Mouse (Mus musculus): ENCODE data around the gene Kif20b. TPM values are rescaled to one million over a fixed set of nuclear protein-coding genes. Genes with fewer than 3 reads are reported as not detected.

Kif20b gene
- polyA plus RNA-seq, 1 experiment = 0.95 TPM

- no peak overlapping the region for H3K27ac ChIP-seq (replicated peaks; ENCODE audit: low read depth, low read length)
- no peaks in the 10 kb centered on the region for H3K4me1 ChIP-seq (ENCODE audit: control insufficient read depth, insufficient read depth, insufficient read length, low read length)
These were observed 70.9 kb downstream of the Kif20b start for GRCm38 (mm10) chr19:34992969-34993527.

GRCm38 (mm10) chr19:35015058-35015457 is 92.9 kb downstream of the Kif20b start:
- no peaks in the 10 kb centered on the region for H3K4me1 ChIP-seq (ENCODE audit: control insufficient read depth, insufficient read depth, insufficient read length, low read length)
- H3K4me3 ChIP-seq (ENCODE audit: insufficient read depth, low read depth, low read length) = no peak overlapping the region
- H3K27ac ChIP-seq (replicated peaks; ENCODE audit: low read depth, low read length) = no peak overlapping the region

More at GRCm38 (mm10) chr19:34992969-34993527, 70.9 kb downstream of the Kif20b start:
- no peak overlapping the region for H3K4me3 ChIP-seq (ENCODE audit: insufficient read depth, low read depth, low read length)

GRCm38 (mm10) chr19:35017474-35018208 is 95.5 kb downstream of the Kif20b start:
- Histone ChIP-seq H3K27ac (replicated peaks; ENCODE audit: low read depth, low read length) (no peak overlapping the region), H3K4me3 (ENCODE audit: insufficient read depth, low read depth, low read length) (no peak overlapping the region)

GRCm38 (mm10) chr19:35018209-35018581 is 96.0 kb downstream of the Kif20b start:
- H3K27ac ChIP-seq (replicated peaks; ENCODE audit: low read depth, low read length) = no peak overlapping the region
- no peak overlapping the region for H3K4me3 ChIP-seq (ENCODE audit: insufficient read depth, low read depth, low read length)
- no peaks in the 10 kb centered on the region for H3K4me1 ChIP-seq (ENCODE audit: control insufficient read depth, insufficient read depth, insufficient read length, low read length)

More at GRCm38 (mm10) chr19:35017474-35018208, 95.5 kb downstream of the Kif20b start:
- H3K4me1 ChIP-seq (ENCODE audit: control insufficient read depth, insufficient read depth, insufficient read length, low read length) = no peaks in the 10 kb centered on the region

Other genes starting within 250 kb of the Kif20b start
- gene Slc16a12, start 175.1 kb upstream of the Kif20b start, polyA plus RNA-seq (2012; ENCODE audit: insufficient read depth, insufficient read length, missing spikeins) = 0.99 and 1.3 TPM in 2 replicates
- gene Pank1, start 42.9 kb upstream of the Kif20b start, polyA plus RNA-seq (2012; ENCODE audit: insufficient read depth, insufficient read length, missing spikeins) = 200 and 231 TPM in 2 replicates